Mouse (Mus musculus): ENCODE results near the gene Gm49387. TPM values are rescaled to one million over a fixed set of nuclear protein-coding genes. Genes with fewer than 3 reads are reported as not detected.

Gene Gm49387
- polyA plus RNA-seq, 1 experiment from 2014 or later: 1.1 TPM

Other genes with a start within 250 kb of the Gm49387 start
- gene Sh3bp5, start 204.8 kb downstream of the Gm49387 start, polyA plus RNA-seq (2015; fragmentation: Nextera tagmentation; extraction: Ambion mirVana): 39.5 and 40.1 TPM in 2 replicates
- 24.9 and 26.8 TPM in 2 replicates for gene Eaf1, start 146.5 kb downstream of the Gm49387 start, polyA plus RNA-seq (2015; fragmentation: Nextera tagmentation; extraction: Ambion mirVana)
- 73.8 and 81.4 TPM in 2 replicates for gene Mettl6, start 145.8 kb downstream of the Gm49387 start, polyA plus RNA-seq (2015; fragmentation: Nextera tagmentation; extraction: Ambion mirVana)
- gene Colq, start 49.5 kb downstream of the Gm49387 start, polyA plus RNA-seq (2015; fragmentation: Nextera tagmentation; extraction: Ambion mirVana): 0.39 and 0.47 TPM in 2 replicates
- gene Btd, start 150 bp upstream of the Gm49387 start, polyA plus RNA-seq (2015; fragmentation: Nextera tagmentation; extraction: Ambion mirVana): 32.2 and 33.5 TPM in 2 replicates
- 12.3 and 14.5 TPM in 2 replicates for gene Hacl1, start 408 bp upstream of the Gm49387 start, polyA plus RNA-seq (2015; fragmentation: Nextera tagmentation; extraction: Ambion mirVana)
- gene Ankrd28, start 189.8 kb upstream of the Gm49387 start, polyA plus RNA-seq (2015; fragmentation: Nextera tagmentation; extraction: Ambion mirVana): 10.6 and 10.9 TPM in 2 replicates